Mouse (Mus musculus): ENCODE results near the gene Ilk.

The Ilk gene

GRCm38 (mm10) chr7:105778553-105779265 is 42.3 kb downstream of the Ilk start:
- in situ Hi-C loops (cut with MboI; ENCODE audit: low sequenced_read_pairs) = no loop called here

GRCm38 (mm10) chr7:105783861-105784260 is 47.5 kb downstream of the Ilk start:
- in situ Hi-C loops (cut with MboI; ENCODE audit: low sequenced_read_pairs) = no loop called here

- in situ Hi-C loops (cut with MboI; ENCODE audit: low sequenced_read_pairs) = no loop called here
These were observed 48.2 kb downstream of the Ilk start for GRCm38 (mm10) chr7:105784556-105784955.

- in situ Hi-C loops (cut with MboI; ENCODE audit: low sequenced_read_pairs) = no loop called here
These were observed 50.3 kb downstream of the Ilk start for GRCm38 (mm10) chr7:105786506-105787284.

- in situ Hi-C loops (cut with MboI; ENCODE audit: low sequenced_read_pairs) = no loop called here
These were observed 51.1 kb downstream of the Ilk start, which contains the start of gene Dchs1 for GRCm38 (mm10) chr7:105787285-105788140. TSS of gene Dchs1 (minus strand) at chr7:105787654.

- in situ Hi-C loops (cut with MboI; ENCODE audit: low sequenced_read_pairs) = no loop called here
These were observed 54.8 kb downstream of the Ilk start for GRCm38 (mm10) chr7:105791147-105791546.
